Mouse (Mus musculus): Measurements from ENCODE around the gene Hid1. TPM values are rescaled to one million over a fixed set of nuclear protein-coding genes. Genes with fewer than 3 reads are reported as not detected.

Hid1 gene
- polyA plus RNA-seq, 1 experiment: not detected

- Histone ChIP-seq H3K4me1 (ENCODE audit: control insufficient read depth) (no peaks in the 10 kb centered on the region; the same call in 1 of the 2 replicates), H3K36me3 (ENCODE audit: control insufficient read depth) (no peaks in the 10 kb centered on the region), H3K27me3 (ENCODE audit: control insufficient read depth) (peaks cover 38% of the 10 kb centered on the region), H3K9me3 (ENCODE audit: control insufficient read depth, low read length) (no peaks in the 10 kb centered on the region), H3K4me3 (replicated peaks) (no peak overlapping the region)
- TF ChIP-seq GATA1 (IDR thresholded peaks at IDR 0.05; ENCODE audit: low read length): no peak
Measured at GRCm38 (mm10) chr11:115329339-115329738, 38.2 kb downstream of the Hid1 start.

GRCm38 (mm10) chr11:115326730-115327129 is 40.8 kb downstream of the Hid1 start:
- Histone ChIP-seq H3K4me3 (replicated peaks) (no peak overlapping the region), H3K9me3 (ENCODE audit: control insufficient read depth, low read length) (no peaks in the 10 kb centered on the region), H3K27me3 (ENCODE audit: control insufficient read depth) (peaks cover 42% of the 10 kb centered on the region), H3K4me1 (ENCODE audit: control insufficient read depth) (no peaks in the 10 kb centered on the region; the same call in 1 of the 2 replicates), H3K36me3 (ENCODE audit: control insufficient read depth) (no peaks in the 10 kb centered on the region)
- TF ChIP-seq TAL1 (IDR thresholded peaks at IDR 0.05; ENCODE audit: low read length) (no peak), GATA1 (IDR thresholded peaks at IDR 0.05; ENCODE audit: low read length) (no peak)

- TF ChIP-seq GATA1 (IDR thresholded peaks at IDR 0.05; ENCODE audit: low read length) (no peak), TAL1 (IDR thresholded peaks at IDR 0.05; ENCODE audit: low read length) (no peak)
- Histone ChIP-seq H3K36me3 (ENCODE audit: control insufficient read depth) (no peaks in the 10 kb centered on the region), H3K4me1 (ENCODE audit: control insufficient read depth) (no peaks in the 10 kb centered on the region; the same call in 1 of the 2 replicates), H3K9me3 (ENCODE audit: control insufficient read depth, low read length) (no peaks in the 10 kb centered on the region), H3K4me3 (replicated peaks) (no peak overlapping the region), H3K27me3 (ENCODE audit: control insufficient read depth) (peaks cover 68% of the 10 kb centered on the region)
Measured at GRCm38 (mm10) chr11:115323354-115323753, 44.2 kb downstream of the Hid1 start.

- Histone ChIP-seq H3K4me1 (ENCODE audit: control insufficient read depth) (no peaks in the 10 kb centered on the region; the same call in 1 of the 2 replicates), H3K27me3 (ENCODE audit: control insufficient read depth) (peaks cover 81% of the 10 kb centered on the region), H3K36me3 (ENCODE audit: control insufficient read depth) (no peaks in the 10 kb centered on the region), H3K4me3 (replicated peaks) (no peak within 1 kb of the TSS), H3K9me3 (ENCODE audit: control insufficient read depth, low read length) (no peaks in the 10 kb centered on the region)
- TF ChIP-seq TAL1 (IDR thresholded peaks at IDR 0.05; ENCODE audit: low read length): no peak
- TF ChIP-seq GATA1 (IDR thresholded peaks at IDR 0.05; ENCODE audit: low read length): no peak
Measured at GRCm38 (mm10) chr11:115321906-115322693, 45.5 kb downstream of the Hid1 start, which contains the start of gene Ush1g. Gene Ush1g (minus strand): TSS chr11:115322041.

- TF ChIP-seq TAL1 (IDR thresholded peaks at IDR 0.05; ENCODE audit: low read length) (no peak), GATA1 (IDR thresholded peaks at IDR 0.05; ENCODE audit: low read length) (no peak)
- no peak overlapping the region for H3K4me3 ChIP-seq (replicated peaks)
- no peaks in the 10 kb centered on the region for H3K9me3 ChIP-seq (ENCODE audit: control insufficient read depth, low read length)
- no peaks in the 10 kb centered on the region for H3K4me1 ChIP-seq (ENCODE audit: control insufficient read depth)
- H3K36me3 ChIP-seq (ENCODE audit: control insufficient read depth): no peaks in the 10 kb centered on the region
- H3K27me3 ChIP-seq (ENCODE audit: control insufficient read depth): peaks cover 98% of the 10 kb centered on the region
Measured at GRCm38 (mm10) chr11:115319704-115320383, 47.7 kb downstream of the Hid1 start.

DNA sequence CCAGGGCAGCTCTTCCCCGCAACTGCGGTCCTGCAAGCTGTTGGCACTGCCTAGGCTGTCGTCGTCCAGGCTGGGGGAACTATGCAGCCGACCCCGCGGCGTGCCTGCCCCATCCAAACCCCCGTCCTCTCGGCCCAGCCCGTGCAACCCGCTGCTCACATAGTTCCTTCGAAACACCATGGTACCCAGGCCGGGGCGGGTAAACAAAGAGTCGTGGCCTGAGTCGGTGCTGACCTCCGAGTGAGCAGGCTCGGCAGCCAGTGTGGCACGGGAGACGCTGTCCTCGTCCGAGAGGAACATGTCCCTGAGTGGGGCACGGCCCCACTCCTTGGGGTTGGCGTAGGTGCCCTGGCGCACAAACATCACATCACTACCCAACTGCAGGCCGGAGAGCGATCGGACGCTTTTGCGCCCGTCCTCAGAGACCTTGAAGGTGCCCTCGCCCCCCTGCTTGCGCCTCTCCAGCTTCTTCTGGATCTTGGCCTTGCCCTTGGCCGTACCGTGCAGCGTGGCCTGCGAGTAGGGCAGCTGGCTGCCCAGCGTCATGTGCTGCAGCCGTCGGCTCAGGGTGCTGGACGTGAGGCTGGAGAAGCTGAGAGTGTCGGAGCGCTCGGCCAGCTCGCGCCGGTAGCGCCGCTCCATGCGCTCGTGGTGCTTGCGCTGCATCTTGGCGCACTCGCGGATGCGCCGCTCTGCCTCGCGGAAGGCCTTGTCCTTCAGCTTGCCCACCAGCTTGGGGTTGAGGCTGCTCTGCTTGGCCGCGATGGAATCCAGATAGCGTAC is 49.1 kb downstream of the Hid1 start:
- H3K36me3 ChIP-seq (ENCODE audit: control insufficient read depth): no peaks in the 10 kb centered on the region
- H3K9me3 ChIP-seq (ENCODE audit: control insufficient read depth, low read length): no peaks in the 10 kb centered on the region
- H3K27me3 ChIP-seq (ENCODE audit: control insufficient read depth): peaks cover 92% of the 10 kb centered on the region
- H3K4me3 ChIP-seq (replicated peaks): no peak overlapping the region
- no peak for TF ChIP-seq TAL1 (IDR thresholded peaks at IDR 0.05; ENCODE audit: low read length)
- TF ChIP-seq GATA1 (IDR thresholded peaks at IDR 0.05; ENCODE audit: low read length): no peak
- no peaks in the 10 kb centered on the region for H3K4me1 ChIP-seq (ENCODE audit: control insufficient read depth)

GRCm38 (mm10) chr11:115317204-115317603 is 50.4 kb downstream of the Hid1 start:
- Histone ChIP-seq H3K4me1 (ENCODE audit: control insufficient read depth) (no peaks in the 10 kb centered on the region), H3K4me3 (replicated peaks) (no peak overlapping the region), H3K27me3 (ENCODE audit: control insufficient read depth) (peaks cover 82% of the 10 kb centered on the region), H3K9me3 (ENCODE audit: control insufficient read depth, low read length) (no peaks in the 10 kb centered on the region), H3K36me3 (ENCODE audit: control insufficient read depth) (no peaks in the 10 kb centered on the region)
- TF ChIP-seq TAL1 (IDR thresholded peaks at IDR 0.05; ENCODE audit: low read length): no peak
- TF ChIP-seq GATA1 (IDR thresholded peaks at IDR 0.05; ENCODE audit: low read length): no peak

DNA sequence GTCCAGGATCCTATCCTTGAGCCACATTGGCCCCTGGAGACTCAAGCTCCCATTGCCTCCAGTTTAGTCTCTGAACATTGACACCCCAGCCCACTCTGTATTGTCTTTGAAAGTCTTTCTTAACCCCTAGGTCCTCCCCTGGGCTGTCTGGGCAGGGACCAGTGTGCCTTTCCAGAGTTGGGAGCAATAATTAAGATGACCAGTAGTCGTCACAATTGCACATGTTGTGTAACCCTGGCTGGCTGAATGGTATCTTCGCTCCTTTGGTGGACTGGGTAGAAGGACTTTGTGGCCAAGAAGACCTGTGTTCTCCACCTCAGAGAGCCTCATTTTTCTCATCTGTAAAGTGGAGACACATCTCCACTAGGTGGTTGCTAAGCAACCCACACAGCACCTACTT is 53.3 kb downstream of the Hid1 start:
- Histone ChIP-seq H3K4me1 (ENCODE audit: control insufficient read depth) (no peaks in the 10 kb centered on the region), H3K27me3 (ENCODE audit: control insufficient read depth) (peaks cover 54% of the 10 kb centered on the region)

DNA sequence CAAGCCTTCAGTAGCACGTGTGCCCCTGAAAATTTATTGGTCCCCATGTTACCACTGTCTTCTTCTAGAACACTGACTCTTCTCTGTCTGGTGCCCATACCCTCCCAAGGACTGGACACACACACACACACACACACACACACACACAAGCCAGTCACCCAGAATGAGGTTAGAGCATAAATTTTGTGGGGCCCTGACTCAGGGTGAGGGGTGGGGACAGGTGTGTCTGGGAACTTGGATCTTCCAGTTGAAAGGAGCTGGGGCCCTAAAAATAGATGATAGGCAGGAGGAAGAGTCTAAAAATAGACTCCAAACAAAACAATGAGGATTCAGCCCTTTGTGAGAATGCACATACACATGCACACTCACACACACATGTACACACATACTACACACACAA is 58.8 kb downstream of the Hid1 start:
- no peaks in the 10 kb centered on the region for H3K9me3 ChIP-seq (ENCODE audit: control insufficient read depth, low read length)
- TF ChIP-seq TAL1 (IDR thresholded peaks at IDR 0.05; ENCODE audit: low read length) (no peak), GATA1 (IDR thresholded peaks at IDR 0.05; ENCODE audit: low read length) (no peak)
- no peaks in the 10 kb centered on the region for H3K36me3 ChIP-seq (ENCODE audit: control insufficient read depth)
- H3K4me3 ChIP-seq (replicated peaks): no peak overlapping the region
- H3K27me3 ChIP-seq (ENCODE audit: control insufficient read depth): peaks cover 5% of the 10 kb centered on the region; the same call in 1 of the 2 replicates
- H3K4me1 ChIP-seq (ENCODE audit: control insufficient read depth): no peaks in the 10 kb centered on the region

More for the DNA sequence above, 53.3 kb downstream of the Hid1 start:
- Histone ChIP-seq H3K9me3 (ENCODE audit: control insufficient read depth, low read length) (no peaks in the 10 kb centered on the region), H3K4me3 (replicated peaks) (no peak overlapping the region), H3K36me3 (ENCODE audit: control insufficient read depth) (no peaks in the 10 kb centered on the region)
- no peak for TF ChIP-seq TAL1 (IDR thresholded peaks at IDR 0.05; ENCODE audit: low read length)
- TF ChIP-seq GATA1 (IDR thresholded peaks at IDR 0.05; ENCODE audit: low read length): no peak

Data from erythroblast, embryonic 14.5 days (primary cell).